In the genomic region with DNA sequence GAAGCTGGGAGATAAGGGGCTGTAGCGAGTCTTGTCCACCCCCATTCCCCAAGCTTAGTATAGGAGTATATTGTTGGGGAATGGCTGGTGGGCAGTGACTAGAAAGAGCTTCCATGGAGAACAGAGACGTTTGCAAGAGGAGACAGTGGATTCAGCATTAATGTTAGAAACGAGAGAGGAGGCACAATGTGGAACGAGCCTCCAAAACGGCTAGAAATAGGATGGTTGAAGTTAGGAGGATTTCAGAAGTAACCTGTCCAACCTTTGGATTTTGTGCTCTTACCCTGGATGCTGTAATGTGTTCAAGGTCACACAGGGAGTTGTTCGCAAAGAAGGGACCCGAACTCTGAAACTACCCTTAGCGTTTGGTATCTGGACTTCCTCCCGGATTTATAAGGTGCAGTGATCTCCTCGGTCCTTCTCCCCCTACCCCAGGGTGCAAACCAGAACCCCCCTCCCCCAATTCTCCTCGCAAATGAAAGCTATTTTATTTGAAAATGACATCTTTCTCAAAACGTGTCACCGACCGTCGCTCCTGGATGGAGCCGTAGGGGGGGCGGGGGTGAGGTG, we compare ENCODE assay signal across 8 mouse cellular contexts. TPM values are rescaled to one million over a fixed set of nuclear protein-coding genes. Genes with fewer than 3 reads are reported as not detected.
A peak's percentile ranks its signal among the peaks of the same experiment; 100 is the strongest.
DNase-seq lines count a peak whose midpoint lies in the region; ATAC-seq and TF ChIP-seq lines count a peak whose summit lies in the region.

No protein-coding gene starts in this region.

- no peak for TF ChIP-seq CTCF in liver, adult 2 months (IDR thresholded peaks at IDR 0.05; ENCODE audit: low read depth, low read length)
- TF ChIP-seq CTCF in cortical plate, adult 2 months (IDR thresholded peaks at IDR 0.05; ENCODE audit: extremely low read depth, insufficient read depth, low read length) = no peak

- H3K9ac ChIP-seq in liver, adult 2 months (ENCODE audit: low read depth, low read length) = peak overlapping the region; percentile 91
- peak overlapping the region; percentile 98 for H3K9ac ChIP-seq in hindbrain, embryonic 15.5 days
- H3K9ac ChIP-seq in midbrain, embryonic 16.5 days (ENCODE audit: low read depth, low read length) = peak overlapping the region; percentile 96

- no peak for TF ChIP-seq POLR2A in liver, adult 2 months (IDR thresholded peaks at IDR 0.05; ENCODE audit: extremely low read depth, insufficient read depth, low read length)
- TF ChIP-seq POLR2A in cortical plate, adult 2 months (IDR thresholded peaks at IDR 0.05; ENCODE audit: extremely low read depth, insufficient read depth, low read length) = no peak

- peak; percentile 0; the same call in 1 of the 2 replicates for ATAC-seq in hindbrain, embryonic 15.5 days (ENCODE audit: low FRiP score, low read depth)
- ATAC-seq in midbrain, embryonic 16.5 days = no peak

- H3K4me1 ChIP-seq in liver, adult 2 months (ENCODE audit: control insufficient read depth, insufficient read depth, low read length) = peaks cover 13% of the 10 kb centered on the region
- H3K4me1 ChIP-seq in cortical plate, adult 2 months (ENCODE audit: control insufficient read depth, insufficient read depth, low read length) = peaks cover 5% of the 10 kb centered on the region
- peaks cover 68% of the 10 kb centered on the region for H3K4me1 ChIP-seq in hindbrain, embryonic 15.5 days (replicated peaks)
- H3K4me1 ChIP-seq in midbrain, embryonic 16.5 days (ENCODE audit: control insufficient read depth, insufficient read depth, low read length) = peaks cover 50% of the 10 kb centered on the region

- H3K27me3 ChIP-seq in liver, adult 2 months (ENCODE audit: control insufficient read depth, insufficient read depth, low read length) = no peaks in the 10 kb centered on the region
- no peaks in the 10 kb centered on the region for H3K27me3 ChIP-seq in hindbrain, embryonic 15.5 days
- H3K27me3 ChIP-seq in midbrain, embryonic 16.5 days (ENCODE audit: control insufficient read depth, insufficient read depth, low read depth, low read length) = no peaks in the 10 kb centered on the region

- H3K36me3 ChIP-seq in liver, adult 2 months (ENCODE audit: control insufficient read depth, insufficient read depth, low read length) = no peaks in the 10 kb centered on the region
- no peaks in the 10 kb centered on the region for H3K36me3 ChIP-seq in hindbrain, embryonic 15.5 days
- H3K36me3 ChIP-seq in midbrain, embryonic 16.5 days (ENCODE audit: control insufficient read depth, insufficient read depth, low read length) = no peaks in the 10 kb centered on the region

- DNase-seq in liver, adult 2 months (ENCODE audit: extremely low read depth, low read depth, low spot score) = peak; percentile 69
- no peak for DNase-seq in liver
- no peak for DNase-seq in layer of hippocampus, adult 9-11 months
- DNase-seq in frontal cortex, adult 2 months (ENCODE audit: extremely low spot score in 1 of 2, low spot score in 1 of 2) = no peak
- no peak for DNase-seq in gastrocnemius, postnatal 4 days (ENCODE audit: low spot score in 2 of 2)

- H3K9me3 ChIP-seq in hindbrain, embryonic 15.5 days = no peaks in the 10 kb centered on the region
- H3K9me3 ChIP-seq in midbrain, embryonic 16.5 days (replicated peaks; ENCODE audit: control insufficient read depth, low read length, poor library complexity, severe bottlenecking) = no peaks in the 10 kb centered on the region

- peak overlapping the region; percentile 14; the same call in 1 of the 2 replicates for H3K27ac ChIP-seq in liver, adult 2 months (replicated peaks; ENCODE audit: insufficient read depth, low read depth, low read length)
- peak overlapping the region; percentile 43 for H3K27ac ChIP-seq in cortical plate, adult 2 months (ENCODE audit: insufficient read depth, low read length)
- H3K27ac ChIP-seq in hindbrain, embryonic 15.5 days (replicated peaks) = peak overlapping the region; percentile 99
- H3K27ac ChIP-seq in midbrain, embryonic 16.5 days (ENCODE audit: low read length) = peak overlapping the region; percentile 100

- H3K79me2 ChIP-seq in liver, adult 2 months (ENCODE audit: control insufficient read depth, insufficient read depth, low read length) = peaks cover 14% of the 10 kb centered on the region; the same call in 1 of the 2 replicates

- H3K4me3 ChIP-seq in liver, adult 2 months (ENCODE audit: insufficient read depth, low read depth, low read length) = peak overlapping the region; percentile 95
- H3K4me3 ChIP-seq in cortical plate, adult 2 months (ENCODE audit: insufficient read depth, low read length) = peak overlapping the region; percentile 55
- peak overlapping the region; percentile 89 for H3K4me3 ChIP-seq in hindbrain, embryonic 15.5 days
- peak overlapping the region; percentile 83 for H3K4me3 ChIP-seq in midbrain, embryonic 16.5 days (ENCODE audit: low read depth, low read length)

- under 1% methylated on average over 17 of the region's 17 CpGs for WGBS in liver, adult 2 months
- WGBS in hindbrain, embryonic 15.5 days = 0% methylated on average over 17 of the region's 17 CpGs
- WGBS in midbrain, embryonic 16.5 days = under 1% methylated on average over 17 of the region's 17 CpGs

- peak overlapping the region; percentile 93 for H3K4me2 ChIP-seq in hindbrain, embryonic 15.5 days
- peak overlapping the region; percentile 93 for H3K4me2 ChIP-seq in midbrain, embryonic 16.5 days (ENCODE audit: low read length)

RNA-seq across cellular contexts. Expression of gene Thra, which starts 0.7 kb away (rescaled TPM):
- total RNA-seq in liver, adult 2 months (2014; rRNA removed) = 5.5 and 8.9 TPM in 2 replicates
- 13.6 and 14.9 TPM in 2 replicates for polyA plus RNA-seq in liver, adult 2 months (2012; rRNA removed)
- polyA plus RNA-seq in cortical plate, adult 2 months (2012; rRNA removed) = 721 and 771 TPM in 2 replicates
- polyA plus RNA-seq in hindbrain, embryonic 15.5 days (2015; fragmentation: Nextera tagmentation; extraction: Ambion mirVana) = 136 and 138 TPM in 2 replicates
- polyA plus RNA-seq in midbrain, embryonic 16.5 days (2015; fragmentation: Nextera tagmentation; extraction: Ambion mirVana) = 139 and 149 TPM in 2 replicates
- polyA plus RNA-seq in frontal cortex, adult 2 months (2012; rRNA removed) = 770 and 851 TPM in 2 replicates
- total RNA-seq in gastrocnemius, postnatal 4 days (2021) = 100 to 1,000 TPM; 225 TPM

RNA-seq across cellular contexts. Expression of gene Med24, which starts 11.9 kb away (rescaled TPM):
- total RNA-seq in liver, adult 2 months (2014; rRNA removed) = 3.9 and 6.2 TPM in 2 replicates
- polyA plus RNA-seq in liver, adult 2 months (2012; rRNA removed) = 16.2 and 23.2 TPM in 2 replicates
- 127 and 144 TPM in 2 replicates for polyA plus RNA-seq in cortical plate, adult 2 months (2012; rRNA removed)
- polyA plus RNA-seq in hindbrain, embryonic 15.5 days (2015; fragmentation: Nextera tagmentation; extraction: Ambion mirVana) = 67.0 and 70.3 TPM in 2 replicates
- 75.1 and 77.5 TPM in 2 replicates for polyA plus RNA-seq in midbrain, embryonic 16.5 days (2015; fragmentation: Nextera tagmentation; extraction: Ambion mirVana)
- polyA plus RNA-seq in frontal cortex, adult 2 months (2012; rRNA removed) = 137 and 157 TPM in 2 replicates
- 10 to 100 TPM; 47.8 to 58.0 TPM for total RNA-seq in gastrocnemius, postnatal 4 days (2021)

RNA-seq across cellular contexts. Expression of gene Nr1d1, which starts 34.0 kb away (rescaled TPM):
- total RNA-seq in liver, adult 2 months (2014; rRNA removed) = 19.0 and 45.4 TPM in 2 replicates
- polyA plus RNA-seq in liver, adult 2 months (2012; rRNA removed) = 75.4 and 106 TPM in 2 replicates
- 153 and 156 TPM in 2 replicates for polyA plus RNA-seq in cortical plate, adult 2 months (2012; rRNA removed)
- polyA plus RNA-seq in hindbrain, embryonic 15.5 days (2015; fragmentation: Nextera tagmentation; extraction: Ambion mirVana) = 3.9 and 4.3 TPM in 2 replicates
- 3.5 and 5.2 TPM in 2 replicates for polyA plus RNA-seq in midbrain, embryonic 16.5 days (2015; fragmentation: Nextera tagmentation; extraction: Ambion mirVana)
- polyA plus RNA-seq in frontal cortex, adult 2 months (2012; rRNA removed) = 124 and 126 TPM in 2 replicates
- total RNA-seq in gastrocnemius, postnatal 4 days (2021) = 10 to 100 TPM; 26.7 to 34.2 TPM

RNA-seq across cellular contexts. Expression of gene Csf3, which starts 40.1 kb away (rescaled TPM):
- total RNA-seq in liver, adult 2 months (2014; rRNA removed) = not detected in 2 replicates
- 0.07 TPM in 1 of 2 replicates, not detected in the other for polyA plus RNA-seq in liver, adult 2 months (2012; rRNA removed)
- 0.08 TPM in 1 of 2 replicates, not detected in the other for polyA plus RNA-seq in cortical plate, adult 2 months (2012; rRNA removed)
- not detected in 2 replicates for polyA plus RNA-seq in hindbrain, embryonic 15.5 days (2015; fragmentation: Nextera tagmentation; extraction: Ambion mirVana)
- polyA plus RNA-seq in midbrain, embryonic 16.5 days (2015; fragmentation: Nextera tagmentation; extraction: Ambion mirVana) = not detected in 2 replicates
- polyA plus RNA-seq in frontal cortex, adult 2 months (2012; rRNA removed) = not detected in 2 replicates
- total RNA-seq in gastrocnemius, postnatal 4 days (2021) = not detected

RNA-seq across cellular contexts. Expression of gene Msl1, which starts 54.2 kb away (rescaled TPM):
- 15.5 and 17.7 TPM in 2 replicates for total RNA-seq in liver, adult 2 months (2014; rRNA removed)
- polyA plus RNA-seq in liver, adult 2 months (2012; rRNA removed) = 17.0 and 17.2 TPM in 2 replicates
- polyA plus RNA-seq in cortical plate, adult 2 months (2012; rRNA removed) = 119 and 131 TPM in 2 replicates
- 31.7 and 33.1 TPM in 2 replicates for polyA plus RNA-seq in hindbrain, embryonic 15.5 days (2015; fragmentation: Nextera tagmentation; extraction: Ambion mirVana)
- 29.2 and 33.2 TPM in 2 replicates for polyA plus RNA-seq in midbrain, embryonic 16.5 days (2015; fragmentation: Nextera tagmentation; extraction: Ambion mirVana)
- 112 and 123 TPM in 2 replicates for polyA plus RNA-seq in frontal cortex, adult 2 months (2012; rRNA removed)
- 10 to 100 TPM; 79.3 to 83.9 TPM for total RNA-seq in gastrocnemius, postnatal 4 days (2021)

Comparison
In these comparisons a context has a peak if more than half of its experiments do, and no peak if none do; other contexts are left out.
1. H3K27ac ChIP-seq: peak in every context shown above with its lines; median percentile 100 in midbrain, embryonic 16.5 days; 99 in hindbrain, embryonic 15.5 days; 43 in cortical plate, adult 2 months; 14 in liver, adult 2 months.
2. RNA of gene Nr1d1, which starts 34.0 kb away (polyA plus RNA-seq): 153 to 156 TPM in cortical plate, adult 2 months, 124 to 126 TPM in frontal cortex, adult 2 months and 75.4 to 106 TPM in liver, adult 2 months; 3.5 to 5.2 TPM in midbrain, embryonic 16.5 days and 3.9 to 4.3 TPM in hindbrain, embryonic 15.5 days; every median in the first group is over 10 times any median in the second.
3. Peak in every context shown above with its lines, with median percentiles within 50 percentile points of each other: H3K4me3 ChIP-seq and H3K9ac ChIP-seq.